Mouse (Mus musculus): ENCODE measurements around the gene Ascl5. TPM values are rescaled to one million over a fixed set of nuclear protein-coding genes. Genes with fewer than 3 reads are reported as not detected.

Ascl5 gene
- polyA plus RNA-seq, 1 experiment from 2014 or later, result not detected

- Histone ChIP-seq H3K27me3 (replicated peaks; ENCODE audit: control insufficient read depth, insufficient read depth, low read length) (no peaks in the 10 kb centered on the region), H3K9ac (ENCODE audit: low read depth, low read length) (no peak overlapping the region), H3K4me1 (ENCODE audit: control insufficient read depth, insufficient read depth, low read depth, low read length) (peaks cover 3% of the 10 kb centered on the region), H3K4me3 (ENCODE audit: low read length) (no peak overlapping the region), H3K36me3 (ENCODE audit: control insufficient read depth, insufficient read depth, low read length) (no peaks in the 10 kb centered on the region), H3K9me3 (ENCODE audit: control insufficient read depth, low read length) (no peaks in the 10 kb centered on the region), H3K27ac (ENCODE audit: low read depth, low read length) (no peak overlapping the region), H3K4me2 (ENCODE audit: low read length) (no peak overlapping the region)
- peak; percentile 56 for ATAC-seq
- WGBS, result 76% methylated on average over 7 of the region's 7 CpGs
Observed at GRCm38 (mm10) chr1:136061790-136062141, 11.2 kb downstream of the Ascl5 start.

DNA sequence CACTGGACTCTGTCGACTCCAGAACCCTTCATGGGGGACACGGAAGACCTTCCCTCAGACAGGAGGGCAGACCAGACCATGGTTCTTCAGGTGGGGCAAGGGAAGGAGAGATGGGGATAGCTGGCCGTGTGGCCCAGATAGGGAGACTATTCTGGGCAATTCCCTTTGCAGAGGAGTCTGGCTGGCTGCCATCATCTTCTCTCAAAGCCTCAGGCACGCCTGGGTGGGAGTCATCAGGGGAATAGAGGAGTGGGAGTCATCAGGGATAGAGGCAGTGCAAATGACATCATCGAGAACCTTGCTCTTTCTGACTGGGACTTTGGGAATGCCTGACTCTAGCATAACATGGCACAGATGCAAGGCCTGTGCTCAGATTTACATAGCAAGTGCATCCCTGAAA is 13.4 kb downstream of the Ascl5 start:
- no peak overlapping the region for H3K4me2 ChIP-seq (ENCODE audit: low read length)
- no peaks in the 10 kb centered on the region for H3K27me3 ChIP-seq (replicated peaks; ENCODE audit: control insufficient read depth, insufficient read depth, low read length)
- no peak overlapping the region for H3K27ac ChIP-seq (ENCODE audit: low read depth, low read length)
- no peak overlapping the region for H3K4me3 ChIP-seq (ENCODE audit: low read length)
- no peaks in the 10 kb centered on the region for H3K9me3 ChIP-seq (ENCODE audit: control insufficient read depth, low read length)
- ATAC-seq, result no peak
- no peaks in the 10 kb centered on the region for H3K36me3 ChIP-seq (ENCODE audit: control insufficient read depth, insufficient read depth, low read length)
- H3K9ac ChIP-seq (ENCODE audit: low read depth, low read length), result no peak overlapping the region
- peaks cover 2% of the 10 kb centered on the region; the same call in 1 of the 2 replicates for H3K4me1 ChIP-seq (ENCODE audit: control insufficient read depth, insufficient read depth, low read depth, low read length)
- whole genome bisulfite sequencing, result 70% methylated on average over 5 of the region's 5 CpGs

DNA sequence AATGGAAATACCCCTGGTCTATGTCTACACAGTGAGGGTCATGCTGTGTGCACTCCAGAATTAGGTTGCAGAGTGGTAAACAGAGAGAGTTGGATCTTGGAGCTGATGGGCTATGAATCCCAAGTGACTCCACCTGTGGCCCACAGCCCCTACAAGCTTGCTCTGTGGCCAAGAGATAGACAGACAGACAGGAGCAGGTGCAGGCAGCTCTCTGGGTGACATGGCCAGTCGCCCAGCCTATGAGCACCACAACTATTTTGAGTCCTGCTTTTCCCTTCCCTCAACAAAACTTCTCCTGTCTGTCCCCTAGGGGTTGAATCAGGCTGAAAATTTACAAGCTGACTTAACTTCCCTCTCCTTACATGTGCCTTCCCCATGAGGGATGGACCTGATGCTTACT is 16.0 kb downstream of the Ascl5 start:
- Histone ChIP-seq H3K27me3 (replicated peaks; ENCODE audit: control insufficient read depth, insufficient read depth, low read length) (no peaks in the 10 kb centered on the region), H3K36me3 (ENCODE audit: control insufficient read depth, insufficient read depth, low read length) (no peaks in the 10 kb centered on the region), H3K4me3 (ENCODE audit: low read length) (no peak overlapping the region), H3K27ac (ENCODE audit: low read depth, low read length) (no peak overlapping the region), H3K9ac (ENCODE audit: low read depth, low read length) (no peak overlapping the region), H3K9me3 (ENCODE audit: control insufficient read depth, low read length) (no peaks in the 10 kb centered on the region), H3K4me2 (ENCODE audit: low read length) (no peak overlapping the region), H3K4me1 (ENCODE audit: control insufficient read depth, insufficient read depth, low read depth, low read length) (peaks cover 2% of the 10 kb centered on the region; the same call in 1 of the 2 replicates)
- ATAC-seq, result no peak
- 75% methylated on average over 1 of the region's 1 CpGs for WGBS

DNA sequence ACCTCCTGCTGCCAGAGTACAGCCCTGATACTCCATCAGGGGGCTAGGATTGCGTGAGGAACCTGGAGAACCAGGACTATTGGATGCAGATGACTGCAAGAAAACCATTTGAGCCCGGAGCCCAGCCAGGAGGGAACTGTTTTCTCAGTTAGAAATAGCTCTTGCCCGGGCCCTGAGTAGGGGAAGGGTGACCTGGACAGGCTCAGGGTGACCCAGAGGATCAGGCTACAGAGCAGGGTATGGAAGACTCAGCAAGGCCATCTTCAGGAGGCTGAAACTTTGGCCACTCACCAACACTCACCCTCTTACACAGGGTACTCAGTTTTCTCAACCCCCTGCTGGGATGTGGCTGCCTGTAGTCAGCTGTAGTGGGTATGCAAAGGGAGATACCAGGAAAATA is 17.0 kb downstream of the Ascl5 start:
- H3K4me1 ChIP-seq (ENCODE audit: control insufficient read depth, insufficient read depth, low read depth, low read length), result no peaks in the 10 kb centered on the region
- no peak for ATAC-seq
- 78% methylated on average over 3 of the region's 3 CpGs for WGBS
- H3K4me2 ChIP-seq (ENCODE audit: low read length), result no peak overlapping the region
- no peak overlapping the region for H3K27ac ChIP-seq (ENCODE audit: low read depth, low read length)
- no peak overlapping the region for H3K4me3 ChIP-seq (ENCODE audit: low read length)
- no peaks in the 10 kb centered on the region for H3K36me3 ChIP-seq (ENCODE audit: control insufficient read depth, insufficient read depth, low read length)
- no peaks in the 10 kb centered on the region for H3K27me3 ChIP-seq (replicated peaks; ENCODE audit: control insufficient read depth, insufficient read depth, low read length)
- no peak overlapping the region for H3K9ac ChIP-seq (ENCODE audit: low read depth, low read length)
- H3K9me3 ChIP-seq (ENCODE audit: control insufficient read depth, low read length), result no peaks in the 10 kb centered on the region

- Histone ChIP-seq H3K36me3 (ENCODE audit: control insufficient read depth, insufficient read depth, low read length) (no peaks in the 10 kb centered on the region), H3K4me3 (ENCODE audit: low read length) (no peak overlapping the region), H3K4me1 (ENCODE audit: control insufficient read depth, insufficient read depth, low read depth, low read length) (no peaks in the 10 kb centered on the region), H3K9me3 (ENCODE audit: control insufficient read depth, low read length) (no peaks in the 10 kb centered on the region), H3K9ac (ENCODE audit: low read depth, low read length) (no peak overlapping the region), H3K4me2 (ENCODE audit: low read length) (no peak overlapping the region), H3K27ac (ENCODE audit: low read depth, low read length) (no peak overlapping the region), H3K27me3 (replicated peaks; ENCODE audit: control insufficient read depth, insufficient read depth, low read length) (no peaks in the 10 kb centered on the region)
- 9% methylated on average over 3 of the region's 3 CpGs for WGBS
- no peak for ATAC-seq
Observed at GRCm38 (mm10) chr1:136076086-136076485, 25.5 kb downstream of the Ascl5 start.

DNA sequence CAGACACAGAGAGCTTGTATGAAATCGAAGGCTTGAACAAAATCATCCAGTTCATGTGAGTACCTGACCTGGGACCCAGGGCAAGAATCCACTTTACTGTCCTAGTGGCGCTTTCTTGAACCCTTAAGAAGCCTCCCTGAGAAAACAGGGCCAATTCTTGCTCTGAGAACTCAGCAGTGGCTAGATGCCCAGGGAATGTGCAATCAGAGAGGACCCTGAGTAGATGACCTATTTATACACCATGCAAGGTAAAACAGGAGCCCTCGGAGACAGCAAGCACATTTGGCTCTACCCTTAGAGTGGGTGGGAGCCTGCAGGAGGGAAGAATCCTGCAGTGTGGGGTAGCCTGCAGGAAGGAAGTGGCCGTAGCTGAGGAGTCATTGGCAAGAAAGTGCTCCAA is 27.1 kb downstream of the Ascl5 start:
- H3K27ac ChIP-seq (ENCODE audit: low read depth, low read length), result no peak overlapping the region
- H3K4me2 ChIP-seq (ENCODE audit: low read length), result no peak overlapping the region
- no peaks in the 10 kb centered on the region for H3K27me3 ChIP-seq (replicated peaks; ENCODE audit: control insufficient read depth, insufficient read depth, low read length)
- no peaks in the 10 kb centered on the region for H3K36me3 ChIP-seq (ENCODE audit: control insufficient read depth, insufficient read depth, low read length)
- H3K4me1 ChIP-seq (ENCODE audit: control insufficient read depth, insufficient read depth, low read depth, low read length), result no peaks in the 10 kb centered on the region
- no peak for ATAC-seq
- no peak overlapping the region for H3K9ac ChIP-seq (ENCODE audit: low read depth, low read length)
- WGBS, result 66% methylated on average over 4 of the region's 4 CpGs
- H3K4me3 ChIP-seq (ENCODE audit: low read length), result no peak overlapping the region
- H3K9me3 ChIP-seq (ENCODE audit: control insufficient read depth, low read length), result peaks cover 3% of the 10 kb centered on the region; the same call in 1 of the 2 replicates

DNA sequence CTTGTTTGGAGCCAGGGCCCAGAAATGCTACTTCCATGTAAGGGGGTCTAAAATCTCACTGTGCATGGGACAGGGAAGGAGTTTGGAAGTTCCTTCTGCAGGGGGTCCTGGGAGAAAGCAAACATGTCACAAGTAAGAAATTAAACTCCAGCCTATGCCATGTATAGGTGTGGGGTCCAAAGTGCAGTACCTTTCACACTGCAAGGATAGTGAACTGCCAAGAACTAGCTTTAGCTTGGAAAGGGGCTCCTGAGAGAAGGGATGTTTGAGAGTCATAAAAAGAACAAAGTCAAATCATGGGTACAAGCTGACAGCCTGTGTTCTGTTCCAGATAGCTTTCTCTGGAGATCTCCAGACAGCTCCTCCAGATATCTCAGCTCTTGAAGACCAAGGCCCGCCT is 30.6 kb downstream of the Ascl5 start:
- Histone ChIP-seq H3K27ac (ENCODE audit: low read depth, low read length) (no peak overlapping the region), H3K27me3 (replicated peaks; ENCODE audit: control insufficient read depth, insufficient read depth, low read length) (no peaks in the 10 kb centered on the region), H3K9me3 (ENCODE audit: control insufficient read depth, low read length) (peaks cover 3% of the 10 kb centered on the region; the same call in 1 of the 2 replicates), H3K4me3 (ENCODE audit: low read length) (no peak overlapping the region), H3K9ac (ENCODE audit: low read depth, low read length) (no peak overlapping the region), H3K36me3 (ENCODE audit: control insufficient read depth, insufficient read depth, low read length) (no peaks in the 10 kb centered on the region), H3K4me2 (ENCODE audit: low read length) (no peak overlapping the region), H3K4me1 (ENCODE audit: control insufficient read depth, insufficient read depth, low read depth, low read length) (no peaks in the 10 kb centered on the region)
- 87% methylated on average over 1 of the region's 1 CpGs for WGBS
- ATAC-seq, result no peak

DNA sequence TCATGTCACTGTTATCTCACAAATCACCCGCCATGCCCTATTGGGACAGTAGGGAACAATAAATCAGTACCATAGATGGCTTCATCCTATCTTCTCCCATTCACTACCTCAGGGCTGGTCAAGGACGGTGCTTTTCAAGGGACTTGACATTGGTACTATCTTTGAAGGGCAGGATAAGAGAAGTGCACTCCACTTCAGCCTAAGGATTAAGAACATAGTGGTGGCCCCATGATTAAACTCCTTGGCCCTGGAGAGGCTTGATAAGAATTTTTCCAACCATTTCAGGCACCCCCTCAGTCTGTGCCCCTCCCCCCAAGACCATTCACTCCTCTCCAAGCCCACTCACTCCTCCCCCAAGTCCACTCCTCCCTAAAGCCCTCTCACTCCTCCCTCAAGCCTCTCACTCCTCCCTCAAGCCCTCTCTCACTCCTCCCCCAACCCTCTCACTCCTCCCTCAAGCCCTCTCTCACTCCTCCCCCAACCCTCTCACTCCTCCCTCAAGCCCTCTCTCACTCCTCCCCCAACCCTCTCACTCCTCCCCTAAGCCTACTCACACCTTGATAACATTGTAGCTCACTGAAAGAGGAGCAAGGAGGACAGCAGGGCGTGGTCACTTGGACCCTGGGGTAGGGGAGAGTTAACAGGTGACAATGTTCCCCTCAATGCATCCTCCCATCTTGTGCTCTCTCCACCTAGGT is 35.5 kb downstream of the Ascl5 start:
- ATAC-seq, result no peak
- no peak overlapping the region for H3K4me2 ChIP-seq (ENCODE audit: low read length)
- no peaks in the 10 kb centered on the region for H3K27me3 ChIP-seq (replicated peaks; ENCODE audit: control insufficient read depth, insufficient read depth, low read length)
- peaks cover 3% of the 10 kb centered on the region; the same call in 1 of the 2 replicates for H3K4me1 ChIP-seq (ENCODE audit: control insufficient read depth, insufficient read depth, low read depth, low read length)
- 87% methylated on average over 3 of the region's 3 CpGs for WGBS
- H3K9me3 ChIP-seq (ENCODE audit: control insufficient read depth, low read length), result peaks cover 3% of the 10 kb centered on the region; the same call in 1 of the 2 replicates
- no peak overlapping the region for H3K4me3 ChIP-seq (ENCODE audit: low read length)
- no peak overlapping the region for H3K27ac ChIP-seq (ENCODE audit: low read depth, low read length)
- no peak overlapping the region for H3K9ac ChIP-seq (ENCODE audit: low read depth, low read length)
- no peaks in the 10 kb centered on the region for H3K36me3 ChIP-seq (ENCODE audit: control insufficient read depth, insufficient read depth, low read length)

GRCm38 (mm10) chr1:136089368-136090165 is 39.0 kb downstream of the Ascl5 start:
- no peaks in the 10 kb centered on the region for H3K9me3 ChIP-seq (ENCODE audit: control insufficient read depth, low read length)
- peaks cover 3% of the 10 kb centered on the region; the same call in 1 of the 2 replicates for H3K4me1 ChIP-seq (ENCODE audit: control insufficient read depth, insufficient read depth, low read depth, low read length)
- no peak overlapping the region for H3K4me3 ChIP-seq (ENCODE audit: low read length)
- H3K27me3 ChIP-seq (replicated peaks; ENCODE audit: control insufficient read depth, insufficient read depth, low read length), result no peaks in the 10 kb centered on the region
- 68% methylated on average over 9 of the region's 9 CpGs for WGBS
- no peak overlapping the region for H3K4me2 ChIP-seq (ENCODE audit: low read length)
- no peak overlapping the region for H3K27ac ChIP-seq (ENCODE audit: low read depth, low read length)
- H3K9ac ChIP-seq (ENCODE audit: low read depth, low read length), result no peak overlapping the region
- ATAC-seq, result no peak
- no peaks in the 10 kb centered on the region for H3K36me3 ChIP-seq (ENCODE audit: control insufficient read depth, insufficient read depth, low read length)
